Mouse (Mus musculus) heart, postnatal 0 days (tissue): ENCODE data around the gene Cd9. TPM values are rescaled to one million over a fixed set of nuclear protein-coding genes. Genes with fewer than 3 reads are reported as not detected.

Source experiments
- ATAC-seq: fragments of 200-750 bp; cut with Nextera tagmentation; 2 replicates; pipeline ENCODE4 v1.8.0; 2017; ENCODE audit warnings: low read depth, moderate number of reproducible peaks, moderate library complexity; ENCODE audit not compliant: insufficient read depth
- DNase-seq: peaks from one replicate; pipeline ENCODE4 v3.0.0-alpha.2; 2016; ENCODE audit warnings: low spot score
- H3K27ac ChIP-seq: fragments of 300-500 bp; sonication (generic); 2 replicates; pipeline ENCODE4 v1.5.1; 2014; ENCODE audit warnings: low read depth, mild to moderate bottlenecking
- H3K27me3 ChIP-seq: fragments of 300-500 bp; sonication (generic); 2 replicates; pipeline ENCODE4 v1.6.1; 2014; ENCODE audit warnings: low read length, mixed read lengths; ENCODE audit not compliant: control insufficient read depth, insufficient read depth
- H3K36me3 ChIP-seq: fragments of 300-500 bp; sonication (generic); replicated peaks from 2 replicates; pipeline ENCODE4 v1.6.1; 2014; ENCODE audit warnings: low read length, mixed read lengths; ENCODE audit not compliant: control insufficient read depth, insufficient read depth
- H3K4me1 ChIP-seq: fragments of 300-500 bp; sonication (generic); 2 replicates; pipeline ENCODE4 v1.6.1; 2014; ENCODE audit warnings: antibody characterized with exemption; ENCODE audit not compliant: control insufficient read depth, insufficient read depth
- H3K4me2 ChIP-seq: fragments of 300-500 bp; sonication (generic); 2 replicates; pipeline ENCODE4 v1.6.1; 2014; ENCODE audit warnings: low read depth, mild to moderate bottlenecking, low read length, moderate library complexity
- H3K4me3 ChIP-seq: fragments of 300-500 bp; sonication (generic); 2 replicates; pipeline ENCODE4 v1.5.1; 2014; ENCODE audit warnings: low read depth, low read length
- H3K9ac ChIP-seq: fragments of 300-500 bp; sonication (generic); replicated peaks from 2 replicates; pipeline ENCODE4 v1.6.1; 2014; ENCODE audit warnings: low read depth, low read length, mixed read lengths
- H3K9me3 ChIP-seq: fragments of 300-500 bp; sonication (generic); replicated peaks from 2 replicates; pipeline ENCODE4 v1.6.1; 2016; ENCODE audit warnings: low read length; ENCODE audit not compliant: control insufficient read depth
- CTCF ChIP-seq: IDR thresholded peaks from 2 replicates; pipeline ENCODE4 v1.5.1; 2016; ENCODE audit warnings: antibody characterized with exemption, control low read depth, low read depth
- EP300 ChIP-seq: IDR thresholded peaks from 2 replicates; pipeline ENCODE4 v1.6.1; 2016; ENCODE audit warnings: antibody characterized with exemption, low read depth
- WGBS: fragments of 180-500 bp; shearing (Covaris S2); extraction: QIAGEN DNeasy Blood & Tissue Kit; methylation state at CpG from one replicate; pipeline ENCODE4 v1.1.7; 2014; 5-methylcytosine and 5-hydroxymethylcytosine counted together
- polyA plus RNA-seq: library from polyadenylated mRNA; unstranded; fragments of >200 nt; fragmentation: Nextera tagmentation; extraction: Ambion mirVana; gene quantifications from 2 replicates; pipeline ENCODE4 v1.2.1, GENCODE M21; 2015
- total RNA-seq: library from RNA; depleted of rRNA; stranded (reverse); fragments of >200 nt; gene quantifications from 2 replicates; pipeline ENCODE4 v1.2.3, GENCODE M21; 2014; ENCODE audit warnings: low replicate concordance

The Cd9 gene
- total and polyA plus RNA-seq, 2 experiments from 2014 or later: 51.9 to 99.3 TPM

GRCm38 (mm10) chr6:125473321-125473721, 21.3 kb downstream of the Cd9 start:
- Histone ChIP-seq H3K27ac (0 out of 2 replicates have a peak overlapping the region, but pooled peaks have one; percentile 7), H3K36me3 (no peaks in the 10 kb centered on the region), H3K9me3 (no peaks in the 10 kb centered on the region), H3K27me3 (no peaks in the 10 kb centered on the region), H3K9ac (no peak overlapping the region), H3K4me2 (no peak overlapping the region), H3K4me3 (no peak overlapping the region), H3K4me1 (peaks cover 29% of the 10 kb centered on the region)
- WGBS: 59% methylated on average over 9 of the region's 9 CpGs
- no peak for TF ChIP-seq EP300
- no peak for DNase-seq
- peak; percentile 30; the same call in 1 of the 2 replicates for ATAC-seq

- no peak for DNase-seq
- H3K4me1 ChIP-seq: peaks cover 28% of the 10 kb centered on the region
- no peak overlapping the region for H3K4me3 ChIP-seq
- H3K4me2 ChIP-seq: no peak overlapping the region
- 63% methylated on average over 4 of the region's 4 CpGs for WGBS
- no peaks in the 10 kb centered on the region for H3K27me3 ChIP-seq
- ATAC-seq: no peak
- no peaks in the 10 kb centered on the region for H3K36me3 ChIP-seq
- no peak overlapping the region for H3K9ac ChIP-seq
- no peaks in the 10 kb centered on the region for H3K9me3 ChIP-seq
- TF ChIP-seq EP300: no peak
- TF ChIP-seq CTCF: no peak
- peak overlapping the region; percentile 68 for H3K27ac ChIP-seq
Measured at GRCm38 (mm10) chr6:125471921-125472320, 22.7 kb downstream of the Cd9 start.

- ATAC-seq: no peak
- H3K4me3 ChIP-seq: no peak overlapping the region
- no peaks in the 10 kb centered on the region for H3K27me3 ChIP-seq
- DNase-seq: no peak
- no peak overlapping the region for H3K4me2 ChIP-seq
- no peak overlapping the region for H3K9ac ChIP-seq
- no peaks in the 10 kb centered on the region for H3K36me3 ChIP-seq
- TF ChIP-seq CTCF (no peak), EP300 (no peak)
- H3K27ac ChIP-seq: peak overlapping the region; percentile 68
- 35% methylated on average over 7 of the region's 7 CpGs for WGBS
- no peaks in the 10 kb centered on the region for H3K9me3 ChIP-seq
- peaks cover 24% of the 10 kb centered on the region for H3K4me1 ChIP-seq
Measured at GRCm38 (mm10) chr6:125471326-125471725, 23.3 kb downstream of the Cd9 start.

- WGBS: 64% methylated on average over 5 of the region's 5 CpGs
Measured at GRCm38 (mm10) chr6:125470616-125471015, 24.0 kb downstream of the Cd9 start.

GRCm38 (mm10) chr6:125469222-125469621, 25.4 kb downstream of the Cd9 start:
- H3K36me3 ChIP-seq: no peaks in the 10 kb centered on the region
- DNase-seq: no peak
- no peaks in the 10 kb centered on the region for H3K27me3 ChIP-seq
- H3K9ac ChIP-seq: no peak overlapping the region
- no peaks in the 10 kb centered on the region for H3K9me3 ChIP-seq
- H3K4me2 ChIP-seq: no peak overlapping the region
- WGBS: 50% methylated on average over 4 of the region's 4 CpGs
- no peak for TF ChIP-seq EP300
- no peak for TF ChIP-seq CTCF
- peaks cover 24% of the 10 kb centered on the region for H3K4me1 ChIP-seq
- ATAC-seq: no peak
- H3K4me3 ChIP-seq: no peak overlapping the region
- no peak overlapping the region for H3K27ac ChIP-seq

More at GRCm38 (mm10) chr6:125470616-125471015, 24.0 kb downstream of the Cd9 start:
- no peak for DNase-seq
- Histone ChIP-seq H3K36me3 (no peaks in the 10 kb centered on the region), H3K9me3 (no peaks in the 10 kb centered on the region), H3K4me3 (no peak overlapping the region), H3K27ac (no peak overlapping the region), H3K27me3 (no peaks in the 10 kb centered on the region), H3K9ac (no peak overlapping the region), H3K4me2 (no peak overlapping the region), H3K4me1 (peaks cover 24% of the 10 kb centered on the region)
- ATAC-seq: no peak
- TF ChIP-seq CTCF (no peak), EP300 (no peak)
